Mouse (Mus musculus): Measurements from ENCODE around the gene Fam222b. TPM values are rescaled to one million over a fixed set of nuclear protein-coding genes. Genes with fewer than 3 reads are reported as not detected.

Fam222b gene
- total RNA-seq, 2 experiments from 2014 or later = 10.4 to 11.6 TPM

DNA sequence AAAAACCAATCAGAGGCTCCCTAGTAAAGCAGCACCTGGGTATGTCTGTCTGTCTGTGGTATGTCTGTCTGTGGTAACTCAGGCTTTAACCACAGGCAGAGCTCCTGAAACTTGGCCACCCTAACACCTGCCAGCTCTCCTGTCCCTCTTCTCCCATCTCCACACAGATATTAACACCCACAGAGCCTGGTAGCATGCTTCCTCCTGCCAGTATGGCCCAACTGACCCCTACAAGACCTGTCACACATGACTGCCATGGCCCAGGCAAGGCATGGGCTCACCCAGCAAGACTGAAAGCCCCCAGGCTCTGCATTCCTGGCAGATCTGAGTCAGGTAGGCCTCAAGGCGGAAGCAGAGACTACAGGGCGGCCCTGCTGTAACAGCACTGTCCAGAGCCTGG lies 68.6 kb downstream of the Fam222b start:
- no peak for DNase-seq (ENCODE audit: low spot score in 2 of 2)

DNA sequence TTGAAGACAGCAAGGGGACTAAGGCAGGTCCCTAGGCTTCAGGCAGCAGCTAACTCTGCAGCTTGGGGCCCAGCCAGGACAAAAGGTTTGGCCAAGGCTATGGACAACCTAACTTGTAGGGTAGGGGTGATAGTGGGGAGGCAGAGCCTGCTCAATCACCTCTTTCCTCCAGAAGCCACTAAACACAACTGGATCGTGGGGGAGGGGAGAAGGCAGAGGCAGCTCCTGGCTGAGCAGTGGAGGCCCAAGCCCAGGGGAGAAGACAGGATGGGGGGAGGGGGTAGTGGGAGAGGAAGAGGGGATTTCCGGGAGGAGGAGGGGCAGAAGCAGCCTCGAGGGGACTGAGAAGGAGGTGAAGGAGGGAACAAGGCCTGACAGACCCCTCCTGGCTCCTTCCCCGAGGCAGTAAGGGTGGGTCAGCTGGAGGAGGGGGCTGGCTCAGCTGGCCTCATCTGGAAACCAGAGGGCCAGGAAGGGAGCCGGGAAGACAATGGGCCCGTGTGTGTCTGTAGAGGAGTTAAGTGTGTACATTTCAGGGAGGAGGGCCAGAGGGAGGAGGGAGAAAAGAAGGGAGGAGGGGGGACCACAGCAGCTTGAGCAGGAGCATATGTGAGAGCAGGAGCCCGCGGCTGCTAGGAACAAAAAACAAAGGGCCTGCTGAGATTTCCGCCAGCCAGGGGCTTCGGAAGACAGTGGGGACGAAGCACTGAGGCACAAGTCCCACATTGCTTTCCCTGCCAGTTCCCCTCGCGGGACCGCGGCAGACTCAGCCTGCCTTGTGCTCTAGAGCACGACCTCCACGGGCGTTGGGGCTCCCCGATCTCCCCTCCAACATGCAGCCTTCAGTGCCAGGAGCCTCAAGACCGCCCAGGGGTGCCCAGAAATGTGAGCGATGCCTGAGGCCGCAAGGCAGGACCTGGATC lies 69.5 kb downstream of the Fam222b start:
- peak; percentile 54 to 81 for DNase-seq (ENCODE audit: low spot score in 2 of 2)

DNA sequence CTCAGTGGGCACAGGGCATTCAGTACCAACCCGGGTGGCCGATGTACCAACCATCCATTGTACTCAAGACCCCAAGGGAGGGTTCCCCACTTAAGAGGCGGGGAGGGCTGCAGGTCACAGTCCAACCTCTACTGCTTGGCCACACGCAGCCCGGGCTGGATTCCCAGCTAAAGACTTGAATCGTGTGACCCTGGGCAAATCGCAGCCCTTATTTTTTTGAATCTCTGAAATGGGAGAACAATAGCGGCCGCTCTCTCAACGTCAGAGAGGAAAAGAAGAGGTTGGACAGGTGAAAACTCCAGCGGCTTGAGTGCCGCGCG lies 70.1 kb downstream of the Fam222b start:
- no peak for DNase-seq (ENCODE audit: low spot score in 2 of 2)

DNA sequence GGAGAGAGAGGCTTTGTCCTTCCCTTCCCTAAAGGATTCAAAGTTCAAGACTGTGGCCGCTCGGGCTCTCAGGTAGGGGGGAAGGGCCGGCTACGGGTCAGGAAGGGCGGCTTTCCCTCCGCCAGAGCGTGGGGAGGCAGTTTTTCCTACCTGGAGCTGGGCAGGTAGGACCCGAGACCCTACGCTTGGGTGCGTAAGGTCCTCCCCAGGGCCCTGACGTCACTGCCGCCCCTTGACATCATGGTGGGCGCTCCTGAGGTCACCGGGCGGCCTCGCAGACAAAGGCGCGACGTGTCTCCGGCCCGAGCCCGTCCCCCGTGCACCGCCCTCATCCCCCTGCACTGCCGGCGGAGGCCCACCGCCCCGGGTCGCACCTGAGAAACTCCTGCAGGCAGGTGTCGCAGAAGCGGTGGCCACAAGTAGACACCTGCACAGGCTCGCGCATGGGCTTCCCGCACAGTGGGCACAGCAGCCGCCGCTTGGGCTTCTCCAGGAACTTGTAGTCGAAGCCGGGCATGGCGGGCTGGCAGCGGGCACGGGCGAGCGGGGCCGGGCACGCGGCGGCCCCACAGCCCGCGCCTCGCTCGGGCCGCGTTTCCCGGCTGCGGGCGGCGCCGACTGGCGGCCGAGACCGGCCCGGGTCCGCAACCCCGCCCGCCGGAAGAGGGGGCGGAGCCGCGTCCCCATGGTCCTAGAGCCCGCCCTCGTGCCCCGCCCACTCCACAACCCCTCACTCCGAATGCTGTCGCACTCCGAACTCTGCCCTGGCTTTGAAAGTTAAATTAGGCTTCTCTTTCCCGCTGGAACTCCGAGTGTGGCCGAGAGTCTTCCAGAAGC lies 70.7 kb downstream of the Fam222b start, which contains the start of gene Traf4:
TSS of gene Traf4 (minus strand) at position 666 of the 837 bp plus-strand sequence.
- peak; percentile 76 to 87 for DNase-seq (ENCODE audit: low spot score in 2 of 2)

DNA sequence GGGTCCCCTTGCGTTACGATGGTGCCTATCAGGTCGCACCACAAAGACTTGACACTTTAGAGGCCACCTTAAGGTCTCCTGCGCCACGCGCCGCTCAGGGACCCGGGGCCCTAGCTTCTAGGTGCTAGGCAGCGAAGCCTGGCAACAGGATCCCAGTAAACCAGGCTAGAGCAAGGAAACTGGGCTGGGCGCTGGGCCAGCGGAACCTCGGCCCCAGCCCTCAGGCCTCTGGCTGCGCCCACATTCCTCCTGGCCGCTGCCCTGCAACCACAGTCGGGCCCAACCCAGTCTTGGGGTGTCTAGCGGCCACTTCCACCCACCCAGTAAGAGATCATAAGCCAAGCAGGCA lies 71.3 kb downstream of the Fam222b start:
- no peak for DNase-seq (ENCODE audit: low spot score in 2 of 2)

DNA sequence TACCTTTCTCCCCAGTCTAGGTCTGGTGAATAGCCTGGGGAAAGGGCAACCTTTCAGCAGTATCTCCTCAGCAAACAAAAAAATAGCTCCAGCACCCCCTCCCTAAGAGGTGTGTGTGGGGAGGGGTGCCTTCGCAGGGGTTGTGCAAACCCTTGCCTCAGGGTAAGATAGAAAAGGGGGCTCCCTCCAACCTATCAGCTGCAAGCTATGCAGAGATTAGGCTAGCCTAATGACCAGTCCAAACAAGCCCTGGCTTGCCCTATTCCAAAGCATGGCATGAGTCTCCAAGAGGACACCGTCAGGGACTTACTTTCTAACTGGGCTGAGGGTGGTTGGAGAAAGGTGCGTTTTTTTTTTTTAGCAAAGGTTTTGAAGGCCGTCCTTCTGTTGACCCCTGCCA lies 71.7 kb downstream of the Fam222b start:
- no peak for DNase-seq (ENCODE audit: low spot score in 2 of 2)

DNA sequence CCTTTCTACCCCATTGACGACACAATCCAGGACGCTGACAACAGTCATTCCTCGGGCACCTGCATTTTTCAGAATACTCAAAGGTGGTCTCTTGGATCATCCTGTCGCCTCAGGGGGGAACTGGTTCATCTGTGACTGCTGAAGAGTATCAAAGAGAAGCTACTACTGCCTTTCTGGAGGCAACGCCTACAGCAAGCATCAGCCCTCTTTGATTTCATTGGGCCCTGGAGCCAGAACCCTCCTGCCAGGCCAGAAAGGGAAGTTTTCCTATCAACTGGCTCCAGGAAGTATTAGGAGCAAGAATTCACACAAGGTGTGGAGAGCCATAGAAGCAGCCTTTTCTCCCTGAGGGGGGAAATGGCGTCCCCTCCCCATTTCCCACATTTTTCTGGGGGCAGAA lies 72.2 kb downstream of the Fam222b start:
- DNase-seq (ENCODE audit: low spot score in 2 of 2) = no peak

DNA sequence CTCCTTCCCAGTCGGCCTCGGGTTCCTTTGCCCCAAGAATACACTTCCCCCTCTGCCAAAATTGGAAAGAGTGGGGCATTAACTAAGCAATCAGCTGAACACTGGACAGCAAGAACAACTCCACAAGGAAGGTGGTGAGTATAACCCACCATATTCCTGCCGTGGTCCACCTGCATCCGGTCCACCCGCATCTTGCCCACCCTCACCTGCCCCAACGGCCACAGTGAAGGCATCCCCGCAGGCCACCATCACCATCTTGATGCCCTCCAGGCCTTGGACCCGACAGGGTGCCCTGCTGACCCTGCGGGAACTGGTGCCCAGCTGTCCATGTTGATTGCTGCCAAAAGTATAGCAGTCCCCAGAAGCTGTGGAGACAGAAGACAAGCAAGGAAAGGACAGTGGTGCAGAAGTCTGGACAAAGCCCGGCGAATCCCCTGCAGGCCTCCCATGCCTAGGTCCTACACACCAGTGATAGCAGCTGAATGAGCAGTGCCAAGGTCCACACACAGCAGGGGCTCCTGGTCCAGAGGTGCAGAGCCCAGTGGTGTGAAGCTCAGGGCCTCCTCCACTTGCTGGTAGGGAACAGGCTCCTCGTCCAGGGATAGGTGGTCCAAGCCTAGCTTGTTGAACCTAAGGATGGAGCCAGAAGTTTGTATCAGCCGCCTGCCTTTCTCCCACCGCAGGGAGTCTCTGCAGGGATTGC lies 72.9 kb downstream of the Fam222b start:
- DNase-seq (ENCODE audit: low spot score in 2 of 2) = no peak

DNA sequence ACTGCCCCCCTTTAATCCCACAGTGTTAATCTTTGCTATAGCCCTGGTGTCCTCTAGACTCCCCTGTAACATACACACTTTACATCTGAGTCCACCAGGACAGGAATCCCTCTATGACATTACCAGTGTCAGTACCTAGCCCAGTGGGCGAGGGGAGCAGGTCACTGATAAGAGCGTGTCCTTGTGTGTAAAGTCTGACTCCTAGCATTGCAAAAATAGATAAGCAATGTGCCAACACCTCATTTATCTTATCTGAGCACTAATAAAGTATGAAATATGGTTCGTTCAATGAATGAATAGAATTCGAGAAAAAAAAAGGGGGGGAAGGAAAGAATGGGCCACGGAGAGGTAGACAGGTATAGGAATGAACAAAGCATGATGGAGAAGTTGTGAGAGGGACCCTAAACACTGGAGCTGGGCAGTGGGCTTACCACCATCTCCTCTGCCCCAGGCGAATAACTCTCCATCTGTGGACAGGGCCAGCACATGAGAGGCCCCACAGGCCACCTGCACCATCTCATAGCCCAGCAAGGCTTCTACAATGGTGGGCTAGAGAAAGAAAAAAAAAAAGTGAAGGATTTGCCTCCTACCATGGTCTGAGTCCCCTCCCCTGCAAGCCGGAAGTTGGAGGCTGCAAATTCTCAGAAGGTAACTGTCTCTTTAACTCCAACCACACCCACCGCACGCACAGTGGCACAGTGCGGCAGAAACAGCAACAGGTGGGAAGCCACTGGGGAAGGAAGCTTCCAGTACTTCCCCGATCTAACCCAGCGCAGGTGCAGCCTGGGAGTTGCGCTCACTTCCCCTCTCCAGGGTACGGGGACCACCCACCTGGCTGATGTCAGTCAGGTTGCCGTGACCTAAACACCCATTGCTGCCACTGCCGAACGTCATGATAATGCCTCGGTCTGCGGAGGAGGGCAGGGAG lies 74.3 kb downstream of the Fam222b start:
- DNase-seq (ENCODE audit: low spot score in 2 of 2) = no peak

DNA sequence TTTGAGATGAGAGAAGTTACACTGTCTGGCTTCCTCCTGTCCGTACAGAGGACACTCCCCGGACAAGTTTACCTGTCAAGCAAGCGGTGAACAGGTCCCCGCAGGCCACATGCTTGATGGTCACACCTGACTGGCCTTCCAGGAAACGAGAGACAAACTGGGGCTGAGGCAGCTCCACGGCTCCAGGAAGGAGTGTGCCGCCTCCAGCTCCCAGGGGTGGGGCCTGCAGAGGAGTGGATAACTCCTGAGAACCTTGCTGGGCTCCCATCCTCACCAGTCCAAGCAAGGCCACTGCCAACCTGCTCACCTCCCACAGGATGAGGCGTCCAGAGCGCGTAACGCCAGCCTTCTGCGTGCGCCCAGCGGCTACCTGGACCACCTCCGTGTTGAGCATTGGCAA lies 75.8 kb downstream of the Fam222b start:
- DNase-seq (ENCODE audit: low spot score in 2 of 2) = no peak

DNA sequence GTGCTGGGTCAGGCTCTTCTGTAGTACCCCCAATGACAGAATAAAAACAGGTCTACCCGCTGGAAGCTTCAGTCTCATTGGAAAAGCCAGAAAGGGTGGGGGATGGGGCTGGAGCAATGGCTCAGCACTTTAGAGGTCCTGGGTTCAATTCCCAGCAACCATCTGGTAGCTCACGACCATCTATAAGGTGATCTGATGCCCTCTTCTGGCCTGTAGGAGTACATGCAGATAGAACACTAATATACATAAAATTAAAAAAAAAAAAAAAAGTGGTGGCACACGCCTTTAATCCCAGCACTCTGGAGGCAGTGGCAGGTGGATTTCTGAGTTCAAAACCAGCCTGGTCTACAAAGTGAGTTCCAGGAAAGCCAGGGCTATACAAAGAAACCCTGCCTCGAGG lies 76.9 kb downstream of the Fam222b start:
- no peak for DNase-seq (ENCODE audit: low spot score in 2 of 2)

DNA sequence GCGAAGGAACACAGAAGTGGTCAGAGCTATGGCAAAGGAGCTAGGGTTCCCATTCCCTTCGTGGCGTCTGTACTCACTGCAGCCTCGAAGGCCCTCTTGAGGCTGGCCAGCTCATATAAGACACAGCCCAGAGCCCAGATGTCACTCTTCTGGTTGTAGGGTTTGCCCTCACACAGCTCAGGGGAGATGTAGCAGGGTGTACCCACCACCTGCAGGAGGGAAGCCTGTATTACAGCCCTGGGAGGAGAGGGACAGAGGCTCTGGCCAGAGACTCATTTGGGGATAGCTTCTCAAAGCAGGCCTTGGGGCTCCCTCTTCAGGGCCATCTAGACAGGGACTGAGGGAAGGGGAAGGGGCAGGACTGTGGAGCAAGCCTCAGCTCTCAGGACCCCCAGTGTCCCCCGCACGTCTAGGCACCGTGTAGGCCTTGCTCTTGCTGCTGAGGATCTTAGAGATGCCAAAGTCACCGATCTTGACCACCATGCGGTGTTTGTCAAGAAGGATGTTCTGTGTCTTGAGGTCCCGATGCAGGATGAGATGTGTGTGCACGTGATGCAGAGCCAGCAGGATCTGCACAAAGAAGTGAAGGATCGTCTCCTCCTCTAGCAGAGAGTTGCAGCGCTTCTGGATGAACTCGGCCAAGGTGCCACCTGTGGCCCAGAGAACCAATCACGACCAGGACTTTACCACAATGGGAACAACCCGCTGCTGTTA lies 77.7 kb downstream of the Fam222b start:
- DNase-seq (ENCODE audit: low spot score in 2 of 2) = no peak

DNA sequence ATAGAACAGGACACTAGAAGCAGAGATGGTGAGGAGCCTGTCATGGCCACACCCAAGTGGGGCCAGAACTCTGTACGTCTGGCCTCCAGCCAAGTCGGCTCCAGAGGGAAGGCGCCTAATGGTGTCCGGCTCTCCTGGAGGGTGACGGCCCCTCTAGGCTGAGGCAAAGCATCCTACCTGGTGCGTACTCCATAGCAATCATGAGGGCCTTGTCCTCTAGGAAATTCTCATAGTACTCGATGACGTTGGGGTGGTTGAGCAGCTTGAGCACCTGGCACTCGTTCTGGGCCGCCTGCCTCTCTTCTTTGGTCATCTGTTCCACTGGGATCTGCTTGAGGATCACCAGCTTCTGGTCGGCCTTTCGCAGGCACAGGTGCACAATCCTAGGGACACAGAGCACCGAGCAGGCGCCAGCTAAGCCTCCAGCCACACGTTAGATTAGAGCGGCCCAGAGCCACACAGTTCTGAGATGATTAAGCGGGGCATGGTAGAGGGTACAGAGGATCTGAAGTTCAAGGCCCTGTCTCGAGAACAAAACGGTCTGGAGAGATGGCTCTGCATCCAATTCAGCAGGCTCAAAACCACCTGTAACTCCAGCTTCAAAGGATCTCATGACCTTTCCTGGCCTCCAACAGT lies 78.4 kb downstream of the Fam222b start:
- DNase-seq (ENCODE audit: low spot score in 2 of 2) = no peak

DNA sequence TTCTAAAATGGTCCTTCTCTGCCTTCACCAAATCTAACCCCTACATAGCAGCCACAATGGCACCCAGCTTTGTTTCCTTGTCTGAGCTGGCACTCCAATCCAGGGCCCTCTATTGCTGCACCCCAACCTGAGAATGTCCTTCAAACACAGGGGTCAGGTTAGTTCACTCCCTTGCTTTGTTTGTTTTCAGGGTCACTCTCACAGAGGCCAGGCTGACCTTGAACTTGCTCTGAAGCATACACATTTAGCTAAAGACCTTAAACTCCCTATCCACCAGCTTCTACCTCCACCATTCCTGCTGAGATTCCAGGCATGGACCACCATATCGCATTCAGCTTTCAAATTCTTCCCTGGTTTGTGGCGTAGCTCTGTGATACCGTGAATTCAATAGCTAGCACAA lies 80.0 kb downstream of the Fam222b start:
- no peak for DNase-seq (ENCODE audit: low spot score in 2 of 2)

DNA sequence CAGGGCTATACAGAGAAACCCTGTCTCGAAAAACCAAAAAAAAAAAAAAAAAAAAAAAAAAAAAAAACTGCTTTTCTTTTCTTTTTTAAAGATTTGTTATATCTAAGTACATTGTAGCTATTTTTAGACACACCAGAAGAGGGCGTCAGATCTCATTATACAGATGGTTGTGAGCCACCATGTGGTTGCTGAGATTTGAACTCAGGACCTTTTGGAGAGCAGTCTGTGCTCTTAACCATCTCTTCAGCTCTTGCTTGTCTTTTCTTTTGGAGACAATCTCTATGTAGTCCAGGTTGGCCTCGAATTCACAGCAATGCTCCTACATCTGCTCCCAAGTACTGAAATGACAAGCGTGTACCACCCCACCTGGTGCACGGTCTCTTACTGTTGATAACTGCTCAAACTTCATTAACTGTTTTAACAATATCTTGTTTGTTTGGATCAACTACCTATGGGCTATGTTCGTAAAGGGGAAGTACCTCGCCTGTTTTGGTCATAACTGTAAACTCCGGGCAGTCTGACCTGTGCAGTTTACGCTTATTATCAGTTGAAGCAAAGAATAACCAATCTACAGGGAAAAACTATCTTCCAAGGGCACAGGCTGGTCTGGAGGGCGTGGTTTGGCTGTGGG lies 81.4 kb downstream of the Fam222b start:
- no peak for DNase-seq (ENCODE audit: low spot score in 2 of 2)

DNA sequence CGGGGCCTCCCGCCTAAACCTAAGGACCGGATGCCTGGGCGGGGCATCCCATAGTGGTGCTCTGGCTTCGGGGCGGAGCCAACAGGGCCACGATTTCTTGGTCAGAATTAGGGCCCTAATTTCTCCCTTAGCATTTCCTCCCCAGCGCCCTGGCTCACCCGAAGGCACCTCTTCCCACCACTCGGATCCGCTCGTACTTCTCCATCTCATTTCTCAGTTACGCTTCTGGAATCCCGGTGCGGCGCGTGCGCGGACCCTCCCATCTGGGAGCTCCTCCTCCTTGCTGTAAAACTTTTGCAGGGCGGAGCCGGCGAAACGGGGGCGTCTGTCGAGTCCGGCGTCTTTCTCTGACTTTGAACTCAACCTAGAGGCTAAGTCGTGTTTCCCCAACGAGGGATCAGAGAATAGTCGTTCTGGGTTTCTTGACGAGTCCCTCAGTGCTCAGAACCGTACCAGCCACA lies 82.0 kb downstream of the Fam222b start, which contains the start of the genes Nek8 and Tlcd1:
TSS of gene Nek8 (minus strand) at position 274 of the 461 bp plus-strand sequence.
TSS of gene Tlcd1 (plus strand) at position 310 of the 461 bp plus-strand sequence.
- peak; percentile 74 to 90 for DNase-seq (ENCODE audit: low spot score in 2 of 2)

DNA sequence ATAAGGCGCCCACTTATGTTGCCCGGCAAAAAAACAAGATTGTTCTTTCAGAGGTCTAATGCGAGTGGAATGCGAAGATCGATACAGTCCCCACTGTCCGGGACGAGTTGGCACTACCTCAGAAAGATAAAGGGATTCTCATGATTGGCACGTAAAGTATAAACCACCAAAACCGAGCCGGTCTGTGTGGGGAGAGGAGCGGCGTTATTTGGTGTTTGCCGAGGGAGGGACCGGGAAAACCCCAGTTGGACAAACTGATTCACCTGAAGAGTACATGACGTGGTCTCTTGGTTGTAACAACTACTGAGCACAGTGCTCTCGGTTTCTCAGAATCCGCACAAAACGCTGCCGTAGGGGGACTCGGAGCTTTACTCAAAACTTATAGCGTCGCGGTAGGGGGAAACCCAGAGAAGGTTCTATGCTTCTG lies 82.5 kb downstream of the Fam222b start:
- DNase-seq (ENCODE audit: low spot score in 2 of 2) = no peak

DNA sequence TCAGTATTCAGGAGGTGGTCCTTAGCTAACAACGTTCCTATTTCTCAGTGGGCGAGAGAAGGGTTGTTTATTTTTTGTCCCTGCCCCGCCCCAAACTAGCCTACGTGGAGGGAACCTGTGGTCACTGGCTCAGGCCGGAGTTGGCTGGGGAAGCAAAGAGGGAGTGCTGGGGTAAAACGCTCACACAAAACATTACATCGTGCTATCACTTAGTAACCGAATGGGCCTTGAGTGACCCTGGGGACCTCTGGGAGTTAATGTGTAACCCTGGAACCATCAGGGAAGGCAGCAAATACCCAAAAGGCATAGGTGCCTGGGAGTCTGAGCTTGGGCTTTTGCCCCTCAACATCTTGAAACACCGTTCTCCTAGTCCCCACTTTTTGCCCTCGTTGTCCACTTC lies 83.0 kb downstream of the Fam222b start:
- DNase-seq (ENCODE audit: low spot score in 2 of 2) = no peak
